Mouse (Mus musculus): ENCODE measurements around the gene Nsun4. TPM values are rescaled to one million over a fixed set of nuclear protein-coding genes. Genes with fewer than 3 reads are reported as not detected.

Gene Nsun4
- polyA plus RNA-seq, 1 experiment from 2014 or later: 4.4 TPM

DNA sequence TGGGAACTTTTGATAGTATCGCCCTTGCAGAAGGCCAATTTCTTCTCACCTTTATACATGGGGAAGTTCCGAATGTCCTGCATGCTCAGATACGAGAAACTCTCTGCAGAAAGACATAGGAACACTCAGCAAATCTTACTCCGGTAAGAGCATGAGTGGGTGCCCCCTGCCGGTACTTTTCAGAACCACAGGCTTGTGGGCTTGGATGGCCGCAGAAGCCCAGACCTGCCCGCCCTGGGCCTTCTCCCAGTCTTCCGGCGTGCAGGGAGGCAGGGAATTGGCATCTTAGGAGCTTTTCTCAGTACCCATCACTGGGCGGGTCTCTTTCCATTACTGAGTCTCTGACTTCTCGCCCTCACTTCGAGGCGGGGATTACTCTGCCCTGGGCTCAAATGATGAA is 69.6 kb downstream of the Nsun4 start:
- no peaks in the 10 kb centered on the region for H3K36me3 ChIP-seq (ENCODE audit: inconsistent target)
- WGBS (ENCODE audit: missing documents): 8% methylated on average over 13 of the region's 13 CpGs
- H3K27ac ChIP-seq: no peak overlapping the region
- no peak overlapping the region for H3K4me3 ChIP-seq (ENCODE audit: inconsistent target)
- H3K79me2 ChIP-seq (ENCODE audit: inconsistent target): no peaks in the 10 kb centered on the region

Other genes with a start within 250 kb of the Nsun4 start
- gene Mob3c, start 225.8 kb downstream of the Nsun4 start, polyA plus RNA-seq (2018): 16.6 to 27.7 TPM (median 23.8 TPM) in 3 replicates
- 62.4 to 141 TPM (median 130 TPM) in 3 replicates for gene Mknk1, start 214.7 kb downstream of the Nsun4 start, polyA plus RNA-seq (2018)
- not detected in 3 replicates for gene Kncn, start 169.5 kb downstream of the Nsun4 start, polyA plus RNA-seq (2018)
- not detected in 3 replicates for gene 6430628N08Rik, start 163.2 kb downstream of the Nsun4 start, polyA plus RNA-seq (2018)
- not detected in 3 replicates for gene Dmbx1, start 114.0 kb downstream of the Nsun4 start, polyA plus RNA-seq (2018)
- 0.09 TPM in 1 of 3 replicates, not detected in the others for gene Faah, start 36.0 kb downstream of the Nsun4 start, polyA plus RNA-seq (2018)
- gene Uqcrh, start 21.2 kb upstream of the Nsun4 start, polyA plus RNA-seq (2018): 366 to 481 TPM (median 405 TPM) in 3 replicates
- gene Lrrc41, start 21.4 kb upstream of the Nsun4 start, polyA plus RNA-seq (2018): 19.7 to 34.0 TPM (median 33.3 TPM) in 3 replicates
- gene Rad54l, start 69.8 kb upstream of the Nsun4 start, polyA plus RNA-seq (2018): 2.2 to 12.5 TPM (median 3.6 TPM) in 3 replicates
- 16.6 to 29.9 TPM (median 17.1 TPM) in 3 replicates for gene Pomgnt1, start 70.0 kb upstream of the Nsun4 start, polyA plus RNA-seq (2018)
- 0.09 to 0.10 TPM in 2 of 3 replicates, not detected in the other for gene Lurap1, start 97.5 kb upstream of the Nsun4 start, polyA plus RNA-seq (2018)
- gene Tspan1, start 113.7 kb upstream of the Nsun4 start, polyA plus RNA-seq (2018): not detected in 3 replicates
- not detected in 3 replicates for gene 1700042G07Rik, start 119.5 kb upstream of the Nsun4 start, polyA plus RNA-seq (2018)
- not detected in 3 replicates for gene Gm49337, start 119.5 kb upstream of the Nsun4 start, polyA plus RNA-seq (2018)
- gene Pik3r3, start 167.7 kb upstream of the Nsun4 start, polyA plus RNA-seq (2018): 0.47 to 1.1 TPM (median 0.63 TPM) in 3 replicates

Measured in macrophage (primary cell).